Mouse (Mus musculus) liver, embryonic 14.5 days (tissue): Measurements from ENCODE around the gene Btg2. TPM values are rescaled to one million over a fixed set of nuclear protein-coding genes. Genes with fewer than 3 reads are reported as not detected.

ENCODE experiments used
- ATAC-seq: fragments of 200-750 bp; cut with Nextera tagmentation; 2 replicates; pipeline ENCODE4 v1.8.0; 2017; ENCODE audit warnings: moderate number of reproducible peaks, mild to moderate bottlenecking, moderate library complexity; ENCODE audit not compliant: insufficient read depth
- DNase-seq, 3 experiments: peaks; one replicate each; pipeline ENCODE4 v3.0.0-alpha.2; 2012 to 2013; ENCODE audit warnings: low read depth in 3 of 3, low spot score in 3 of 3
- H3K27ac ChIP-seq: fragments of 300-500 bp; sonication (generic); 2 replicates; pipeline ENCODE4 v1.5.1; 2014; ENCODE audit warnings: moderate library complexity, mild to moderate bottlenecking, control low read depth, inconsistent platforms
- H3K27me3 ChIP-seq: fragments of 300-500 bp; sonication (generic); 2 replicates; pipeline ENCODE4 v1.6.1; 2014; ENCODE audit warnings: mild to moderate bottlenecking, low read length, moderate library complexity; ENCODE audit not compliant: control insufficient read depth, insufficient read depth
- H3K36me3 ChIP-seq: fragments of 300-500 bp; sonication (generic); replicated peaks from 2 replicates; pipeline ENCODE4 v1.6.1; 2014; ENCODE audit warnings: low read depth; ENCODE audit not compliant: control insufficient read depth, insufficient read depth
- H3K4me1 ChIP-seq, 2 experiments: fragments of 200-500 bp in 1 of 2; fragments of 300-500 bp in 1 of 2; sonication (generic) in 1 of 2; replicated peaks; 2 replicates each; pipeline ENCODE4 v1.6.1; 2012 to 2014; ENCODE audit warnings: antibody characterized with exemption in 1 of 2, inconsistent platforms in 1 of 2, low read length in 1 of 2; ENCODE audit not compliant: control insufficient read depth in 2 of 2, insufficient read depth in 2 of 2
- H3K4me2 ChIP-seq: fragments of 300-500 bp; sonication (generic); 2 replicates; pipeline ENCODE4 v1.6.1; 2014; ENCODE audit warnings: low read depth, mild to moderate bottlenecking, control low read depth, moderate library complexity
- H3K4me3 ChIP-seq, 2 experiments: fragments of 200-500 bp in 1 of 2; fragments of 300-500 bp in 1 of 2; sonication (generic) in 1 of 2; 2 replicates each; pipeline ENCODE4 v1.5.1; 2012 to 2014; ENCODE audit warnings: low read depth in 2 of 2, low read length in 2 of 2, mild to moderate bottlenecking in 2 of 2, control low read depth in 1 of 2, inconsistent platforms in 1 of 2, moderate library complexity in 1 of 2; ENCODE audit not compliant: insufficient read depth in 1 of 2
- H3K9ac ChIP-seq: fragments of 300-500 bp; sonication (generic); replicated peaks from 2 replicates; pipeline ENCODE4 v1.6.1; 2014; ENCODE audit warnings: mild to moderate bottlenecking, control low read depth, moderate library complexity
- H3K9me3 ChIP-seq: fragments of 300-500 bp; sonication (generic); 2 replicates; pipeline ENCODE4 v1.6.1; 2016; ENCODE audit warnings: low read length, mixed read lengths; ENCODE audit not compliant: control insufficient read depth
- CTCF ChIP-seq: IDR thresholded peaks from 2 replicates; pipeline ENCODE4 v1.5.1; 2016; ENCODE audit warnings: antibody characterized with exemption, low read depth, control low read depth
- EP300 ChIP-seq: IDR thresholded peaks from 2 replicates; pipeline ENCODE4 v1.6.1; 2016; ENCODE audit warnings: antibody characterized with exemption, low read depth
- WGBS: fragments of 180-500 bp; shearing (Covaris S2); extraction: QIAGEN DNeasy Blood & Tissue Kit; methylation state at CpG from one replicate; pipeline ENCODE4 v1.1.7; 2014; ENCODE audit not compliant: insufficient replicate concordance; 5-methylcytosine and 5-hydroxymethylcytosine counted together
- polyA plus RNA-seq, 2 experiments: library from polyadenylated mRNA; depleted of rRNA in 1 of 2; stranded (reverse) in 1 of 2; unstranded in 1 of 2; fragments of >200 nt; fragmentation: Nextera tagmentation in 1 of 2; extraction: Ambion mirVana in 1 of 2; gene quantifications; 2 replicates each; pipeline versions ENCODE4 v1.2.1 to v1.2.3; 2012 to 2014

Gene Btg2
- polyA plus RNA-seq, 2 experiments: 45.3 to 78.2 TPM

DNA sequence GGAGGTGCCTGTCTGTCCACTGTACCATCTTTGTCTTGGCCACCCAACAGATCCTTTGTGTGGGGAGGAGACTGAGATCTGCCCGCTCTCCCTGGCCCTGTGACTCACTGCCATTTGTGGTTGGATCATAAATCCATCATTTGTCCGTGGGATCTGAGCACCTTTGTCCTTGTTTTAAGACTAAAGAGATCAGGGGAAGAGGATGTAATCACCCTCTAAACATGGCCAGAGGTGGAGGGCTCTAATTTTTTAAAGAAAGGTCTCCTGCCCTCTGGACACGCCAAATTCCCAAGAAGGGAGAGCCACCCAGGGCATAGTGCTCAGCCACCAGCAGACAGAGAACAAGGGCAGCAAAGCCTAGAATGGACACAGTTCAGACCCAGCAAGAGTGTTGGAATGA lies 12.9 kb upstream of the Btg2 start:
- H3K27ac ChIP-seq: peak overlapping the region; percentile 99
- WGBS: 74% methylated on average over 3 of the region's 3 CpGs
- H3K4me3 ChIP-seq: peak overlapping the region; percentile 24 to 64; a peak in 2 of 4 replicates
- ATAC-seq: no peak
- H3K27me3 ChIP-seq: no peaks in the 10 kb centered on the region
- DNase-seq: no peak
- TF ChIP-seq CTCF (no peak), EP300 (no peak)
- no peaks in the 10 kb centered on the region for H3K36me3 ChIP-seq
- no peaks in the 10 kb centered on the region for H3K9me3 ChIP-seq
- H3K4me1 ChIP-seq: peaks cover 65 to 68% of the 10 kb centered on the region in 2 experiments
- peak overlapping the region; percentile 70 for H3K9ac ChIP-seq
- H3K4me2 ChIP-seq: peak overlapping the region; percentile 99

GRCm38 (mm10) chr1:134089074-134089473 lies 10.2 kb upstream of the Btg2 start:
- Histone ChIP-seq H3K4me1 (peaks cover 54 to 68% of the 10 kb centered on the region in 2 experiments), H3K9me3 (no peaks in the 10 kb centered on the region), H3K36me3 (no peaks in the 10 kb centered on the region), H3K27ac (no peak overlapping the region; the same call in 1 of the 2 replicates), H3K4me2 (no peak overlapping the region), H3K9ac (peak overlapping the region; percentile 3; the same call in 1 of the 2 replicates), H3K27me3 (no peaks in the 10 kb centered on the region), H3K4me3 (no peak overlapping the region)
- DNase-seq: no peak
- no peak for ATAC-seq
- no peak for TF ChIP-seq CTCF
- 55% methylated on average over 7 of the region's 7 CpGs for WGBS

DNA sequence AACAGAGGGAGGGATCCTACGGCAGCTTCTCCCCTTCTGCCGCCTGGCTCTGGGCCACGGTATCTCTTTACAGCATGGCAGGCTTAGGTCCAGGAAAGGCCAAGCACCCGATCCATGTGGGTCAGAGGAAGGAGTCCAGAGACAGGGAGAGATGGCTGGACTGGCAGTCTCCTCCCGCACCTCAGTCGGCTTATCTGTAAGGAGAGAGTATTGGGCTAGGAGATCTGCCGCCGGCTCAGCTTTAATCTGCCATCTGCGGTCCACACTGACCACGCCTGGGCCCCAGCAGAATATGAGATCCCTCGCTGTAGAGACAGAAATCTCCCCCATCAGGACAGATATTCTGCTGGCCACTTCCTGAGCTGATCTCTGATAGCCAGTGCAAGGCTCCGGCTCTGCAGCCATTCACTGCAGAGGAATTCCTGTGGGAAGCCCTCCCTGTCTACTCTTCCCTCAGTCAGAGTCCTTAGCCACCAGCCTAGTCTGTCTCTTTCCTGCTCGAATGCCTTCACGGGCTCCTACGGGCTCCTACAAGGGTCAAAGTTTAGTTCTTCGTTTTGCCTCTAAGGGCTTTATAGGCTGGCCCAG lies 8.0 kb upstream of the Btg2 start:
- H3K4me1 ChIP-seq: peaks cover 59 to 71% of the 10 kb centered on the region in 2 experiments
- 9% methylated on average over 16 of the region's 16 CpGs for WGBS
- peak; percentile 62 for ATAC-seq

DNA sequence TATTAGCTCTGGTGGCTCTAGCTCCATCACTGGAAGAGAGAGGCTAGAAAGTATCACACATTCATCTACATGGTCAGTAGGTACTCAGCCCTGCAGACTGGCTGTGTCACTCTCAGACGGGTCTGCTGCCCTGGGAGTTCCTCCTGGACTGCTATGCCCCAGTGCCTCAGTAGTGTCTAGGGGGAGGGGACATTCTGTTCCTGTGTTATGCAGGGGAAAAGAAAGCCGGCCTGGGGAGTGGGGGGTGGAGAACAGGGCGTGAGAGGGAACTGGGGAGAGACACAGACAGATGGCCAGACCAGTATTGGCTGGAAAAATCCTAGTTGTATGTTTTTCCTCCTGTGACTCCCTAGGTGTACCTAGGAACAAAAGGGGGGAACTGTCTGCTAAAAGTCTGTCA lies 7.1 kb upstream of the Btg2 start:
- no peak for ATAC-seq
- no peaks in the 10 kb centered on the region for H3K36me3 ChIP-seq
- no peak overlapping the region for H3K9ac ChIP-seq
- 39% methylated on average over 3 of the region's 3 CpGs for WGBS
- TF ChIP-seq CTCF (no peak), EP300 (no peak)
- peaks cover 57 to 71% of the 10 kb centered on the region in 2 experiments for H3K4me1 ChIP-seq
- H3K4me2 ChIP-seq: peak overlapping the region; percentile 74; the same call in 1 of the 2 replicates
- no peak overlapping the region for H3K4me3 ChIP-seq
- no peak for DNase-seq
- H3K27ac ChIP-seq: peak overlapping the region; percentile 8; the same call in 1 of the 2 replicates
- H3K27me3 ChIP-seq: no peaks in the 10 kb centered on the region
- no peaks in the 10 kb centered on the region for H3K9me3 ChIP-seq

More for the DNA sequence above, 8.0 kb upstream of the Btg2 start:
- Histone ChIP-seq H3K9me3 (no peaks in the 10 kb centered on the region), H3K27me3 (no peaks in the 10 kb centered on the region), H3K9ac (peak overlapping the region; percentile 49), H3K36me3 (no peaks in the 10 kb centered on the region), H3K4me2 (peak overlapping the region; percentile 74), H3K27ac (peak overlapping the region; percentile 83), H3K4me3 (peak overlapping the region; percentile 25 to 38)
- no peak for DNase-seq
- TF ChIP-seq CTCF (no peak), EP300 (peak; percentile 31)

GRCm38 (mm10) chr1:134084128-134084527 lies 5.2 kb upstream of the Btg2 start:
- no peak for DNase-seq
- no peaks in the 10 kb centered on the region for H3K36me3 ChIP-seq
- H3K4me3 ChIP-seq: no peak overlapping the region
- TF ChIP-seq CTCF (no peak), EP300 (no peak)
- H3K4me2 ChIP-seq: no peak overlapping the region
- H3K27ac ChIP-seq: peak overlapping the region; percentile 94
- no peak for ATAC-seq
- H3K9ac ChIP-seq: no peak overlapping the region
- peaks cover 71 to 86% of the 10 kb centered on the region in 2 experiments for H3K4me1 ChIP-seq
- 83% methylated on average over 3 of the region's 3 CpGs for WGBS
- H3K27me3 ChIP-seq: no peaks in the 10 kb centered on the region
- H3K9me3 ChIP-seq: no peaks in the 10 kb centered on the region
